Comparison of ENCODE assay signal across 8 mouse cellular contexts in the genomic region with DNA sequence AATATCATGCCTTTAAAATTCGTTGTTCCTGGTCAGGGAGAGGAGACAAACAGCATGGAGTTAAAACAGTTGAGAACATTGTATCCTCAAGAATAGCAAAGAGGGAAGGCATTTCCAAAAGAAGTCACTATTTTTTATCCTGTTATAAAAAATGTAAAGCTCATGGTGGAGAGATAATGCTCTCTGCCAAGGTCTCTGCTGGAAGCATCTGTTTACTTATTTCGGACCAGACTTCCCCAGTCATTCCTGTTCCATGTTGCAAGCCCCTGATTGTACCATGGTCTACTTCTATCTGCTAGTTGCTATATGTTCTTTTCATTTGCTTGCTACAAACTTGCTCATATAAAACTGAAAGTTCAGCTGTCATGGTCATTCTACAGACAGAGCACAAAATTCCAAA.
"Had no signal": no experiment of that assay in that cellular context is flagged by ENCODE, and none has a peak within 500 bp of the region (broad histone marks: within the 10 kb centered on the region; RNA-seq: fewer than 3 reads in every experiment).

No protein-coding gene starts in this region.

- DNase-seq: kidney, postnatal 14 days; left cerebral cortex, postnatal 4 days; lung, adult 18-20 months; thymus, adult 18-20 months; thymus, postnatal 14 days had no signal

- H3K27me3 ChIP-seq: limb, embryonic 13.5 days; midbrain, embryonic 12.5 days had no signal

- H3K4me2 ChIP-seq: limb, embryonic 13.5 days; midbrain, embryonic 12.5 days had no signal

- H3K4me3 ChIP-seq: limb, embryonic 13.5 days; midbrain, embryonic 12.5 days had no signal

- H3K36me3 ChIP-seq: limb, embryonic 13.5 days; midbrain, embryonic 12.5 days had no signal

- H3K27ac ChIP-seq: limb, embryonic 13.5 days; liver, embryonic 14.5 days; midbrain, embryonic 12.5 days had no signal

- H3K9ac ChIP-seq: limb, embryonic 13.5 days; liver, embryonic 14.5 days; midbrain, embryonic 12.5 days had no signal

- H3K9me3 ChIP-seq: limb, embryonic 13.5 days; midbrain, embryonic 12.5 days had no signal

- H3K4me1 ChIP-seq: limb, embryonic 13.5 days; midbrain, embryonic 12.5 days had no signal
